23 mouse cellular contexts compared by ENCODE assay signal in the genomic region with DNA sequence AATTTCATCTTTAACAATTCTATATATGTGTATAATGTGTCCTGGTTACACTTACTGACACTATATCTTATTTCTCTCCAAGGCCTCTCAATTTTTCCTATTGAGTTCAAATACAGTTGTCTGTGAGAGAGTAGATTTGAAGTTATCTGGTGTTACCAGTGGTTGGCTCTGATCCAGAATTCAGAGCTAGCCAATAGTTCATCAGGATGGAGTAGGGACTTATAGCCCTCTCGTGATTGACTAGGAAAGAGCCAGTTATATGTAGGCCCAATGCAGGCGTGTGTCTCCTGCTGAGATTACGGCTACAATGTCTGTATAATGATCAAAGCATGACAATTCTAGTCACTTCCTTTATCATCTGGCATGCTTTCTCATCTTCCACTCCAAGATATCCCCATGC.
"Had no signal": no experiment of that assay in that cellular context is flagged by ENCODE, and none has a peak within 500 bp of the region (broad histone marks: within the 10 kb centered on the region; RNA-seq: fewer than 3 reads in every experiment).

No protein-coding gene starts in this region.

- H3K4me3 ChIP-seq: gastrocnemius, adult 2 months; heart, adult 2 months; heart, embryonic 13.5 days; heart, embryonic 15.5 days; hindbrain, embryonic 10.5 days; hindbrain, embryonic 12.5 days; intestine, embryonic 15.5 days; left cerebral cortex, adult 2 months; limb, embryonic 10.5 days; limb, embryonic 12.5 days had no signal

- ATAC-seq: hindbrain, embryonic 16.5 days; inflammation-experienced regulatory T-cells, adult 6 months; intestine, embryonic 15.5 days; intestine, postnatal 0 days had no signal

- DNase-seq: gastrocnemius, adult 2 months; gastrocnemius, postnatal 10 days; gastrocnemius, postnatal 25 days; heart, adult 2 months; heart, postnatal 4 days; kidney, adult 18-20 months; kidney, adult 8-10 months; kidney, postnatal 10 days; kidney, postnatal 25 days; kidney, postnatal 4 days; liver had no signal

- H3K27ac ChIP-seq: gastrocnemius, adult 2 months; heart, adult 2 months; heart, embryonic 13.5 days; heart, embryonic 15.5 days; hindbrain, embryonic 10.5 days; hindbrain, embryonic 12.5 days; hindbrain, embryonic 14.5 days; intestine, embryonic 15.5 days; left cerebral cortex, adult 2 months; limb, embryonic 10.5 days; limb, embryonic 12.5 days had no signal
